Mouse (Mus musculus): ENCODE results near the gene Mmp11.

- TF ChIP-seq CTCF (conservative IDR thresholded peaks at IDR 0.05 in 1 of 2, IDR thresholded peaks at IDR 0.05 in 1 of 2; ENCODE audit: low read depth in 2 of 2, low read length in 2 of 2) (no peak), CHD2 (IDR thresholded peaks at IDR 0.05; ENCODE audit: low read length) (no peak), IRF4 (IDR thresholded peaks at IDR 0.05; ENCODE audit: low read depth, low read length) (no peak), USF2 (conservative IDR thresholded peaks at IDR 0.05; ENCODE audit: low read depth, low read length) (no peak), MAFK (IDR thresholded peaks at IDR 0.05; ENCODE audit: insufficient replicate concordance, low read length) (no peak), MEF2A (IDR thresholded peaks at IDR 0.05; ENCODE audit: borderline replicate concordance, low read depth, low read length) (no peak)
Observed at GRCm38 (mm10) chr10:75898039-75898564, 38.2 kb downstream of the Mmp11 start.
